Mouse (Mus musculus) gastrocnemius, adult 2 months (tissue): ENCODE data around the gene 1700025C18Rik. TPM values are rescaled to one million over a fixed set of nuclear protein-coding genes. Genes with fewer than 3 reads are reported as not detected.

Experiments
- DNase-seq: peaks from one replicate; pipeline ENCODE4 v3.0.0; 2022
- H3K27ac ChIP-seq: fragments of 200-600 bp; 2 replicates; pipeline ENCODE4 v1.8.1; 2022; ENCODE audit warnings: mild to moderate bottlenecking
- H3K4me3 ChIP-seq: fragments of 200-600 bp; 2 replicates; pipeline ENCODE4 v1.8.1; 2022; ENCODE audit warnings: mild to moderate bottlenecking, moderate library complexity
- CTCF ChIP-seq: fragments of 200-600 bp; IDR thresholded peaks from 2 replicates; pipeline ENCODE4 v1.8.1; 2022; ENCODE audit warnings: antibody characterized with exemption, mild to moderate bottlenecking, moderate library complexity
- intact Hi-C: fragments of 180-260 bp; cut with DNase I; formaldehyde crosslinking; loops from one replicate; pipeline ENCODE4 v1.15.1; 2025
- total RNA-seq, 2 experiments: library from RNA; stranded (reverse); gene quantifications; 2 replicates each; pipeline ENCODE4 v1.2.3; 2021

The 1700025C18Rik gene
- total RNA-seq, 2 experiments from 2014 or later: not detected

DNA sequence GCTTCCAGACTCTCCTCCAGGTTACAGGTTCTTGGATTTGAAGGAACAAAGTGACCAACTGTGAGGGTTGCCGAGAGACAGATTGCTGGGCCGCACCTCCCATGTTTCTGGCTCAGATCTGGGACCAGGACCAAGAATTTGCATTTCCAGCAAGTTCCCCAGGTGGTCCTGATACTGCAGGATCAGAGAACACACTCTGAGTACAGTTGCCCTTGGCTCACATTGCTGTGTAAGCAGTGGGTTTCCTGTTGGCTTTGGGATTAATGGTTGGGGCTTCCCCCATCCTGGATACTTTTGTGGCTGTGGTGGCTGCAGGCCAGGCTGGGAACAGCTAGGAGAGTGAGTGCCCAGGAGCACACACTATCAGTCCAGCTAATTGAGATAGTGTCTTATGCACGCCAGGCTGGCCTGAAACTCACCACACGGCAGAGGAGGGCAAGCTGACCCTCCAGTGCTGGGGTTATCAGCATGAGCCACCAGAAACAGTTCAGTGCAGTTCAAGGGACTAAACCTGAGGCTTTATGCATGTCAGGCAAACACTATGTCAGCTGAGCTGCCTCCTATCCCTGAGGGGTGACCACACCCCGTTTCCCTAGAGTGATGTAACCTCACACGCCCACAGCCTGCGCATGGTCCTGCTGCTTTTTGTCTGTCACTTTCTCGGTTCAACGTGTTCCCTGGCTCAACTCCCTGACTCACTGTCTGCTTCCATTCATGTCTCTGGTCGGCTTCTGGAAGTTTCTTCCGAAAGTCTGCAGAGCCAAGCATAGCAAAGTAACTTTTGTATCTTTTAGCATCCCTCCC is 16.3 kb downstream of the 1700025C18Rik start:
- no peak overlapping the region for H3K4me3 ChIP-seq
- intact Hi-C loops: loop anchor here (2.0 to 5.0 kb wide), 3 partner anchors 38 to 289 kb away; no protein-coding TSS in a partner anchor
- peak; percentile 44 for DNase-seq
- TF ChIP-seq CTCF: no peak
- no peak overlapping the region for H3K27ac ChIP-seq

DNA sequence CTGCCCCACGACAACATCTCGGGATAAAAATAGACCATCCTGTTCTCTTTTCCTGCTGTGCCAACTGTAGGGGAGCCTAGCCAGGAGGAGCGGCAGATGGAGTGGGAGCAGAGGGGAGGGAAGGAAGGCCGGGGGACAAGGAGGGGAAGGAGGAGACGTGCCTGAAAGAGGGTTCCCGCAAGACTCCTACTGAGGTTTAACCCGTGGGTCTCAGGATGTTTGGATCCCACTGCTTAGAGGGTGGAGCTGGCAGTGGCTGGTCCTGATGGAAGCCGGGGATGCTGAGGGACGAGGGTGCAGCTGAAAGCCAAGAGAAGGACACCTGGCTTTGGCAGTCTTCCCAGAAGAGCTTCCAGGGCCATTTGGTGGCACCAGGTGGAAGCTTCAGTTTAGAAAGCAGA is 17.2 kb downstream of the 1700025C18Rik start:
- Histone ChIP-seq H3K4me3 (no peak overlapping the region), H3K27ac (no peak overlapping the region)
- no peak for DNase-seq
- intact Hi-C loops: loop anchor here (5.0 kb wide), 1 partner anchor 39 kb away; no protein-coding TSS in a partner anchor
- no peak for TF ChIP-seq CTCF

DNA sequence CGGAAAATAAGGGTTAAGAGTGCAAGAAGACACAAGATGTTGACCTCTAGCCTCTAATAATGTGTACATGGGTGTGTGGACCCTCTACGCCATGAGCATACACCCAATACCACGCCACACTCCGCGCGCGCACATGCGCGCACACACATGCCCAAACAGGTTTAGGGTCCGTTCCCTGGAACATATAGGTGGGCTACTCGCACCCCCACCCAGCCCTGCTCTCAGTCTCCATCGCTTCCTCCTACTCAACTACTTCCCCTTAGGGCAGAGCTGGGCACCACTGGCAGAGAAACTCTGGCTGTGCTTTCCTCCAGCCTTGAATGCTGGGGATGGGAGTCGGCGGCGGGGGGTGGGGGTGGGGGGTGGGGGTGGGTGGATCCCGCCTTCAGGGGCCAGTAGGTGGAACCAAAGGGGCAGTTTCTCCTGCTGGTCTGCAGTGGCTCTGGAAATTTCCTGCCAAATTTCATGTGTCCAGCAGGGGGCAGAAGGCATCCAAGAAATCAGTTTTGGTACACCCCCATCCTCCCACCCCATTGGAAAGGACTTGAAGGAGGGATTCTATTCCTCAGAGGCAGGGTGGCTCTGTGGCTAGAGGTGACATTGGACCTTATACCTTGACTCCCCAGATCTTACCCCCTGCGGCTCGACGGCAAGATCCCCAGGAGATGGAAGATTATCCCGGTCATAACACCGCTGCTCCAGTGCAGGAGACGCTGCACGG is 20.3 kb downstream of the 1700025C18Rik start:
- intact Hi-C loops: loop anchor here (5.0 kb wide), 1 partner anchor 42 kb away; no protein-coding TSS in a partner anchor
- Histone ChIP-seq H3K4me3 (no peak overlapping the region), H3K27ac (no peak overlapping the region)
- TF ChIP-seq CTCF: peak; percentile 68
- DNase-seq: peak; percentile 62

DNA sequence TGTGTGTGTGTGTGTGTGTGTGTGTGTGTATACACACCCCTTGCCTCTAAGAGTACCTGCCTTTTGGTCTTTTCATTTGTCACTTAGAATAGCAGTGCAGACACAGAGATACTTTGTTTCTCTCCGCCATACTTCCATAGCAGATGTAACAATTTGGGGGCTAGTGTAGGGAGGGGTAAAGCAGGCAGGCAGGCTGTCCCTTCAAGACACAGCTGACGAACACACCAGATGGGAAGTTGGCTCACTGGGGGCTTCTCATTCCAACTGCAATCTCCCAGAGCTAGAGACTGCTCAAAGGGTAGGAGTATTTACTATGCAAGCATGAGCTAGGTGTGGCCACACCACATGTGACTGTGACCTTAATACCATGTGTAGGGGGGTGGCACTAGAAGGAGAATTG is 21.7 kb downstream of the 1700025C18Rik start:
- TF ChIP-seq CTCF: no peak
- intact Hi-C loops: no loop called here
- no peak overlapping the region for H3K27ac ChIP-seq

DNA sequence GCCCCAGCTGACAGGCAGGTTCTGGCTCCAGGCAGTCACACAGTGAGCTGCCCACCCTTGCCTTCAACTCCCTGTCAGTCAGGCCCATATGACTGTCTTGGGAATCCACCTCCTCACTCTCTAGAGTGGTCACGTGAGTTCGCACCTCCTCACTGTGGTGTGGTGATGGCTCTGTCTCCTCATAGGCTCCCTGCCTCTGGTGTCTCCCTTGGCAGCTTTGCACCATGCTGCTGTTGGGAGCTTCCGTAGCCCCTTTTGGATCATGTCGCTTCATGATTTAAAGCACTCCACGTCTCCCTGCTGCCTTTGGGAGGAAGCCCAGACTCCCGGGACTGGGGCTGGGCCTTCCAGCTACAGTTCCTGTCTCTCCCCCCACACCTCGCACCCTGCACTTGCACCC is 26.1 kb downstream of the 1700025C18Rik start:
- intact Hi-C loops: no loop called here
- H3K4me3 ChIP-seq: no peak overlapping the region
- DNase-seq: no peak
- TF ChIP-seq CTCF: no peak
- H3K27ac ChIP-seq: no peak overlapping the region

More for the DNA sequence above, 21.7 kb downstream of the 1700025C18Rik start:
- DNase-seq: no peak
- no peak overlapping the region for H3K4me3 ChIP-seq

DNA sequence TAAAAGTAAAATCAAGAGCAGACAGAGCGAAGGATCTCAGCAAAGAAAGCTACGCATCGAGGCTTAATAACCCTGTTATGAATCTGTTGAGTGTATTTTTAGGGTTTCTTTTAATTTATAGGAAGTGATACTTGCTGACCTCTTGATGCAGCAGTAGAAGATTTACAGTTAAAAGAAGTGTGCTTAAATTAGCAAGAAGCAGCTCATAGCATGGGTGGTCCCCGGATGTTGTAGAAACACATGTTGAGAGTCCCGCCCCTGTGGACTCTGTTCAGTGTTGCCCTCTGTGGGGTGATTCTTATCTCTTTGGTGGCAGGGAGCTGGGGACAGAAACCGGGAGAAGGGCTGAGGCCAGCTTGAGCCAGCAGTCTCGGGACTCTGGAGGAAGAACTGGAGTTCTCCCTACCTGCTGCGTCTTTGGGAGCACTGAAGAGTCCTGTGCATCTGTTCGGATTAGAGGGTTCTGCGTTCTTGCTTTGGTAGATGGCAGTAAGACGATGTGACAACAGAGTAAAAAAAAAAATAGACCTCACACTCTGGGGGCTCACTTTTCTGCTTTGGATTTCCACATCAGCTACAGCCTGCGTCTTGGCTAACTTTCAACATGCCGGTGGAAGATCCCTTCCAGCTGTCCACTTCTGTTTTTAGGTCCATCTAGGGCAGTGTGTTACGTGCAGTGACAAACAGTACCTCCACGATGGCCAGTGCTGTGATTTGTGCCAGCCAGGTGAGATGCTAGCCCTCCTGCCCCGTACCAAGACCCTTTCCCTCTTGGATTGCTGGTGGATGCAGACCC is 28.7 kb downstream of the 1700025C18Rik start:
- no peak overlapping the region for H3K27ac ChIP-seq
- H3K4me3 ChIP-seq: no peak overlapping the region
- no peak for TF ChIP-seq CTCF
- no peak for DNase-seq
- intact Hi-C loops: no loop called here

DNA sequence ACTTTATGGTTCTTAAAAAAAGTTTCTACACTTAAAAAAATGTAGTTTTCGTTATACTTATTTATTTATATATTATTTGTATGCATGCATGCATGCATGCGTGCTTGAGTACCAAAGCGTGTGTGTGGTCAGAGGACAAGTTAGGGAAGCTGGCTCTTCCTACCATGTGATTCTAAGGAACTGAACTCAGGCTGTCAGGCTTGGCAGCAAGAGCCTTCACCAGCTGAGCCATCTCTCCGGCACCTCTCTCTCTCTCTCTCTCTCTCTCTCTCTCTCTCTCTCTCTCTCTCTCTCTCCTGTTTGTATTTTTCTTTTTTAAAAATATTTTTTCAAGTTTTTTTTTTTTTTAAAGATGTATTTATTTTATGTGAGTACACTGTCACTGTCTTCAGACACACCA is 30.6 kb downstream of the 1700025C18Rik start:
- DNase-seq: no peak
- intact Hi-C loops: no loop called here
- no peak overlapping the region for H3K27ac ChIP-seq
- no peak for TF ChIP-seq CTCF
- no peak overlapping the region for H3K4me3 ChIP-seq

DNA sequence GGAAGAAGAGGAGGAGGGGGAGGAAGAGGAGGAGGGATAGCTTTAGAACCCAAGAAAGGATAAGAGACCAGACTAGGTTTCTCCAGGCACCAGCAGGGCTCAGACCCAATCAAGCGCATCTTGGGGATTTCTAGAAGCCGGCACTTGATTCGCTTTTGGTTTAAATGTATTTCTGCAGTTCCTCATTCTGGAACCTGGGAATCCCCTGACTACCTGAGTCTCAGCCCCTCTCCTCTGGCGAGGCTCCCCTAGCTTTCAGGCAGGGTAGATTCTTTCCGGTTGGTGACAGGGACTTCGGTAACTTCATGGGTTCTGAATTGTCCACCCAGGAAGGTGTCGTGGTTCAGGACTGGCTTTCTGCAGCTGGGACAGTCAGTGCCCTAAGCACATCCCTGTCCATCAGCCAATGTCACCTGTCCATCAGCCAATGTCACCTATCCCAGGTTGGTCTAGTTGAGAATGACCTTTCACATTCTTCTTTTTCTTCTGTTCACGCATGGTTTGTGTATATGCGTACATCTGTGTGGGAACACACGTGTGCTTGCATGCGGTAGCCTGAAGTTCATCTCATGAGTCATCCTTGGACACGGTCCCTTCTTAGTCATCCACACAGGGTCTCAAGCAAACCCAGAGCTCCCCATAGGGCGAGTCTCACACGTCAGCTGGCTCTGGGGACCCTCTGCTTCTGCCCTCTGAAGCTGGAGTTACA is 34.0 kb downstream of the 1700025C18Rik start:
- no peak for DNase-seq
- Histone ChIP-seq H3K4me3 (peak overlapping the region; percentile 66), H3K27ac (no peak overlapping the region)
- TF ChIP-seq CTCF: no peak
- intact Hi-C loops: no loop called here

DNA sequence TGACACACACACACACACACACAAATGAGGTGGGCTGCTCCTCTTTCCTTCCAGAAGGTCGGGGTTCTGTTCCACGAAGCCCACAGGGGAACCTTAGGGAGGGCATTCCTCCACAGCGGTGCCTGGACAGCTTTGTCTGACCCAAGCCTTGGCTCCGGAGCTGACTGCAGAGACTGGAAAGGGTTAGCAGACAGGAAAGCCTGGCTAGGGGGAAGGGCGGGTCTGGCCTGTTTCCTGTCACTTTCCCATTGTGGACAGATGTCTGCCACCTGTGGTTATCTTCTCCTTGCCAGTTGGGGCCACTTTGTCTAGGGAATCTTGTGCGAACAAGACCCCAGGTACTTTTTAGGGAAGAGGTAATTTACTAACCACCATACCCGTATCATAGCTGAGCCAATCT is 34.6 kb downstream of the 1700025C18Rik start:
- H3K27ac ChIP-seq: peak overlapping the region; percentile 63
- no peak for TF ChIP-seq CTCF
- intact Hi-C loops: no loop called here
- DNase-seq: no peak
- H3K4me3 ChIP-seq: peak overlapping the region; percentile 66

DNA sequence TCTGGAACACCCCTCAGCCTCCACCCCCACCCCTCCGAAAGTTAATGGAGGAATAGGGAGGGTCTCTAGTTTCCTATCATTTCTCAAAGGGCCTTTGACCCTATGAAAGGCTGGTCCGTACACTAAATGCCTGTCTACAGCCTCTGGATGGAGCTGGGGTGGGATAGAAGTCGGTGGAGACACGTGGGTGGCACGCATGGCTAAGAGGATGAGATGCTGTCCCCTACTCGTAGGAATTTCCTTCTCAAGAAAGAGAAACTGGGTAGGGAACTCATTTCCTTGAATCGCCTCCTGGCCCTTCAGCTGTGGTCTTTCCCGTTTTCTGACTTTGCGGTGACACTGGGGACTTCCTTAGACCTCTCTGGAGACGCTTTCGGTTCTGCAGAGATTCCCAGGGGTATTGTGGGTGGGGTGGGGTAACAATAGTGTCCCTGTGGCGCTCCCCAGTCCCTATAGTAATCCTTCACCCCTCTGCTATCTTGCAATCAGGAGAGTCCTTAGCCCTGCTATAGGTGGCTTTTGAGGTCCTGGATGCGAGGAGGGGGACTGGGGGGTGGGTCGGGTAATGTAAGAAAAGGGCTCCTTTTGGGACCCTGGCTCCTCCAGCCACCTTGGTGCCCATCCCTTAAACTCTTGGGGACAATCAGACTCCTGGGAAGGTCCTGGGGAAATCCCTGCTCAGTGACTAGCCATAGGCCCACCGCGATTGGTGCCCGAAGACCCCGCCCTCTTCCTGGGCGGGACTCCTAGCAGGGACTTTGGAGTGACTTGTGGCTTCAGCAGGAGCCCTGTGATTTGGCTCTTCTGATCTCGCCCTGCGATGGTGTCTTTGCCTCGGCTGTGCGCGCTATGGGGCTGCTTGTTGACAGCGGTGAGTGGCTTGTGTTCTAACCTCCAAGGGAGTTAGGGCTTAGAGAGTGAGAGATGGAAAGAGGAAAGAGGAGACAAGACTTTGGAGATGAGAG is 35.4 kb downstream of the 1700025C18Rik start, which contains the start of gene Cd40:
Cd40 (plus strand) TSS at position 740 of the 965 bp plus-strand sequence.
- peak; percentile 79 for DNase-seq
- intact Hi-C loops: no loop called here
- no peak for TF ChIP-seq CTCF
- H3K27ac ChIP-seq: peak within 1 kb of the TSS; percentile 63
- peak within 1 kb of the TSS; percentile 66 for H3K4me3 ChIP-seq

DNA sequence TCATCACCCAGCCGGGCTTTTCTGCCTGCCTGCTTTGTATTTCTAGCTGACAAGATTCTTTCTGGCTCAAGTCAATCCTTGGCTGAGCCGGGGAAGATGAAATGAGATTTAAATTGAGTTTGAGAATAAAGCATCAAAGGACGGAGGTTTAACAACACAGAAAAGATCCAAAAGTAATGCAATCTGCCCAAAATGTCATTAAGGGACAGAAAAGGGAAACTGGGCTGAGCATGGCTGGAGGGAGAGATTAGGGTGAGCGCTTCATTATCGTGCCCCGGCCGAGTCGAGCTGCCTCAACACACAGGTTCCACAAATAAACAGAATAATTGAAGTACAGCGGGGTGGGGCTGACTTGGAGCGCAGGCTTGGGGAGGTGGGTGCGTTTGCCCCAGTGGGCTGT is 39.0 kb downstream of the 1700025C18Rik start:
- DNase-seq: no peak
- intact Hi-C loops: no loop called here
- TF ChIP-seq CTCF: no peak
- Histone ChIP-seq H3K4me3 (no peak overlapping the region), H3K27ac (no peak overlapping the region)
